Mouse (Mus musculus) CH12F3 (cell line): ENCODE measurements around the gene Trip10.

ENCODE experiments used
- in situ Hi-C: fragments of 300-500 bp; cut with MboI; formaldehyde crosslinking; loops from 2 replicates; pipeline ENCODE4 v1.14.3; 2020; ENCODE audit warnings: low sequenced_read_pairs

The Trip10 gene

DNA sequence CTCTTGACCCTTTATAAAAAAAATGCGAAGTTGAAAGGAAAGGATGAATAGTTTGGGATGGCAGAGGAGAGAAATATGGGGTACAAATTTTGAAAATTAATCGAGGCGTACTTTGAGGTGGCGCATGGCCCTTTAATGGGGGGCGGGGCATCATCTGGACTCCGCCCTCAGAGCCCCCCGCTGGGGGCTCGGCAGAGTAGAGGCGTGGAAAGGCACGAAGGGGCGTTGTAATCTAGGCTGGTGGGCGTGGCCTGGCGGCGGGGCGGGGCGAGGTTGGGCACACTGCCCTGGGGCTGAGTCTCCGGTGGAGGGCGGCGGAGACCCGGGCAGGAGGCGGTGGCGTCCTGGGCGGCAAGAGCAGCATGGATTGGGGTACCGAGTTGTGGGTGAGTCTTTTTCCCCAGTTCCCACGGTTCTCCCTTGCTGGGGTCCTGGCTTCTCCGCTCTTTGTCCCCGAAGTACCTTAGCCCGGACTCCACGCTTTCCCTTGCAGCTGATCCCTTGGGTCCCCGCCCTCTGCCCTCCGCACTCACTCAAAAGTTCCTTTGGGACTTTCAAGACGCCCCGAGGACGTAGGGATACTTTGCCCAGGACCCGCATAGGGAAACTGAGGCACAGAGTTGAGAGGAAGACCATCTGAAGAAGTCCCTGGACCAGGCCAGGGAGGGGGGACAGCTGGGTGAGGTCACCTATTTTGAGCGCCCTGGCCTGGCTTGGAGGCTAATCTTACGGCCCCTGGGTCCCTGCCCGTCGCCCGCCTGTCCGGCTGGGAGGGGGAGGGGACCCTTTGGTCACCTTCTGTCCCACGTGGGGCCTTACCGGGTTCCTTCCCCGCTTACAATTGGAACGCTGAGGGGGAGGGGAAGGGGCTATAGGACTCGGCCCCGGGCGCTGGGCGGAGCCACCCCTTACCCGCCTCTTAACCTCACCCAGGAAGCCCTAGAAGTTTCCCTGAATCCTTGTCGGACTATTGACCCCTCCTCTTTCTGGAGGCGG, at the start of gene Trip10:
Gene Trip10 (plus strand): TSS at position 270 of the 996 bp plus-strand sequence.
- in situ Hi-C loops: loop anchor here (10.0 kb wide), 1 partner anchor 85 kb away; no protein-coding TSS in a partner anchor

DNA sequence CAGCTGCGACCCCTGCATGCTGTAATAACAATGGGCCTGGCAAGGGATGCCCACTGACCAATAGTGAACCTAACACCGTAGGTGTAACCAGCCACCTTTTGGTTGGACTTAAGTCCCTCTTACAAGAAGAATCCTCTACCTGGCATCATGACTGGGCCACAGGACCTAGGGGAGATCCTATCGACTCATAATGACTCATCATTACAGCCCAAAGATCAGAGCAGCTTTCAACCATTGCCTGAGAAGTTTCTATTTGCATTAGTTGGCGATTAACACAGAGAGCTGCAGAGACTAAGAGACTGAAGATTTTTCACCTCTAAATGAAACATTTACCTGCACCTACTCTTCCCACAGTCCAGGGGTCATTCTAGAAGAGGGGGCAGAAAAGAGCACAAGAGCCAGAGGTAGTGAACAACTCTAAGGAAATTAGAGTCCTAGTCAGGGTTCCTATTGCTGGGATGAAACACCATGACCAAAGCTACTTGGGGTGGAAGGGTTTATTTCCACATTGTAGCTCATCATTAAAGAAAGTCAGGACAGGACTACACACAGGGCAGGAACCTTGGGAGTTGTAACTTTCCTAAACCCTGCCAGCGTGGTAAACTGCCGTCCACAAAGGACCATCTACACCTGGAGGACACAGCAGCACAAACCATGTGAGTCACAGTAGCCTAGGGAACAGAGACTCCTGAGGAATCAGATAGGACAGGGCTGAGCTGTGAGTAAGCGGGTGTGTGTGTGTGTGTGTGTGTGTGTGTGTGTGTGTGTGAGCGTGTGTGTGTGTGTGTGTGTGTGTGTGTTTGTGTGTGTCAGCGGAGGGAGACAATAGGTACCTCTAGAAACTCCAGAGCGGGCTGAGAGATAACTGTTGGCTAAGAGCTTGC, 47.2 kb upstream of the Trip10 start:
- in situ Hi-C loops: no loop called here

DNA sequence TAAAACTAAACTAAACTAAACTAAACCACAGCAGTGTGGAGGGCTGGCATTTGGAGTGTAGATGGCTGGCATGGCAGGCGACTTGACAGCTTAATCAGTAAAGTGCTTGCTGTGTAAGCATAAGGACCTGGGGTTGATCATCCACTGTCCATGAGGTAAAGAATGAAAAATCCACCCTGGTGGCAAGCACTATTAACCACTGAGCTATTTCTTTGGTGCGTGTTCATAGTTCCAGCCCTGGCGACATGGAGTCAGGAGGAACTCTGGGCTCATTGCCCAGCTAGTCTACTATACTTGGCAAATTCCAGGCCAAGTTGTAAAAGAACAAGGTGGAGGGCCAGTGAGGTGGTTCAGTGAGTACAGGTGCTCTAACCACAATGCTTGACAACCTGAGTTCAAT, 41.3 kb upstream of the Trip10 start:
- in situ Hi-C loops: no loop called here

DNA sequence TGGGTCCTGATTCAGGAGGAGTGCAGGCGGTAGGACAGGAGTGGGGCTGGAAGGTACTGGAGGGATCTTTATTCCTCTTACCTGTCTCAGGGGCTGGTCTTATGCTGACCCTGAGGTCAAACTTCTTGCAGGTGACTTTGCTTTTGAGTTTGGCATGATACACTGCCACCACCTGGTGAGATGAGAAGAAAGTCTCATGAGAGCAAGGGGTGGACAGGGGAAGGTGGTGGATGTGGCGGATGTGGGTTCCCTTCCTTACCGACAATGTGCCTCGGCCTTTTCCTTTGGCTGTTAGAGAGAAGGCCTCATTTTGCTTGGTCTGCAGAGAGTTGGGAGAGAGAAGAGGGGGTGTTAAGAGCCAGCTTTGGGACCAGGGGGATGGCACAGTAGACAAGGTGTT, 39.9 kb upstream of the Trip10 start:
- in situ Hi-C loops: no loop called here

DNA sequence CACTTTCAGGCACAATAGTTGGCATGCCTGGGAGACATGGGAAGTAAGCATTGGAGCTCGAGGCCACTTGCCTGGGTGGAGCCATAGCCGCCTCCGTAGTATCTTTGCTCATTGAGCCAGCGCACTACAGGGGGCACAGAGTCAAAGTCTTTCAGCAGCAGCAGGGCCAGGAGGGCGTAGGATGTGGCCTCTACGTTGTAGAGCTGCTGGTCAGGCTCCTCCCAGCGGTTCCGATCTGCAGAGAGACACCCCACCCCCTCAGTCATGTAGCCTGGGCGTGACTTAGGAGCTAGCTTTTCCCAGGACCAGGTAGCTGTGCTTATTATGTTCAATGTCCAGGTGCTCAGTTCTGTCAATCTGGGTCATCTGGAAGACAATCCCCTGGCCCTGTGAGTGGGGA, 37.8 kb upstream of the Trip10 start:
- in situ Hi-C loops: no loop called here

DNA sequence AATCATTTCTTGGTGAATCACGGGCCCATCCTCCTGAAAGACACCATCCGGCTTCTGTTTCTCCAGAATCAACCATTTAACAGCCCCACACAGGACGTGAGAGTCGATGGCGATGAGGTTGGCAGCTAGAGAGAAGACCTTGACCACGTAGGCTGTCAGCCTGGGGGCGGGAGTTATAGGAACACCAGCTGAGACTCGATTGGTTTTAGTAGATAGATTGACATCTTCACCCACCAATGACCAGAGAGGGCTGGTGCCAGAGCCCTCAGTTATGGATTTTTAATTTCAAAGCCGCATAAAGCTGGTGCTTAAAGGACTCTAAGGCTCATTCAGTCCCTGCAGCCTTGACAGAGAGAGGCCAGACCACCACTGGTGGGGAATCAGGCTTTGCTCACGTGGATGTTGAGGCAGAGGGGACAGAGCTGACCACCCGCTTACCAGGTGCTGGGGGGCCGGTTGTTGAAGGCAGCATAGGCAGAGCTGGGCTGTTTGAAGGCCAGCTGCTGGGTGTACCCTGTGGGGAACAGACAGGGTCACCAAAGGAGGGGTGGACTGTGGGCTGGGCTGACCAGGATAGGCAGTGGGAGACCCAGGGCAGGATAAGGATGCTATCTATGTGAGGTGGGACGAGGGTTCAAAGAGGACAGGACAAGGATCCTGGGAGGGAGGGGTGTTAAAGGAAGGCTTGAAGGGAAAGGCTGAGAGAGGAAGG, 34.4 kb upstream of the Trip10 start:
- in situ Hi-C loops: no loop called here

DNA sequence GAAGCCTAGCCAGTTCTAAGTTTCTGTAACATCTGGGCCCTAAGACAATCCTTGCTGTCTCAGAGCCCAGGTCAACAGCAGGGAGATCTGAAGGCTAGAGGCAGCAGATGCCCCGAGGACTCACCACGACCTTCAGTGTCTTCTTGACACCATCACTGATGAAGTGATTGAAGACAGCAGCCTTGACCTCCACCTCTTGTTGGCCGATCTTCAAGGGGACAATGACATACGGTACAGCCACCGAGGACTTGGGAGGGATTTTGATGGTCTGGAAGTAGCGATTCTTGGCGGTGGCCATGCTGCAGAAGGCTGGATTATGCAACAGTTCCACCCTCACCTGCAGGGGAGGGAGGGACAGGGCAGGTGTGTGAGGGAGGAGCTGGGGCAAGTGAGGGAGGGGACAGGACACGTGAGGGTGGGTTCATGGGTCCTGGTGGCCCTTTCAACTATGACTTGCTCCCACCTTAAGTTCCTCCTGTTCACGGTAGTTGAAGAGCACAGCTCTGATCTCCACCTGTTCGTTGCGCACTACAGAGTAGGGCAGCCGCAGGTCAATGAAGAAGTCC, 30.8 kb upstream of the Trip10 start:
- in situ Hi-C loops: no loop called here

DNA sequence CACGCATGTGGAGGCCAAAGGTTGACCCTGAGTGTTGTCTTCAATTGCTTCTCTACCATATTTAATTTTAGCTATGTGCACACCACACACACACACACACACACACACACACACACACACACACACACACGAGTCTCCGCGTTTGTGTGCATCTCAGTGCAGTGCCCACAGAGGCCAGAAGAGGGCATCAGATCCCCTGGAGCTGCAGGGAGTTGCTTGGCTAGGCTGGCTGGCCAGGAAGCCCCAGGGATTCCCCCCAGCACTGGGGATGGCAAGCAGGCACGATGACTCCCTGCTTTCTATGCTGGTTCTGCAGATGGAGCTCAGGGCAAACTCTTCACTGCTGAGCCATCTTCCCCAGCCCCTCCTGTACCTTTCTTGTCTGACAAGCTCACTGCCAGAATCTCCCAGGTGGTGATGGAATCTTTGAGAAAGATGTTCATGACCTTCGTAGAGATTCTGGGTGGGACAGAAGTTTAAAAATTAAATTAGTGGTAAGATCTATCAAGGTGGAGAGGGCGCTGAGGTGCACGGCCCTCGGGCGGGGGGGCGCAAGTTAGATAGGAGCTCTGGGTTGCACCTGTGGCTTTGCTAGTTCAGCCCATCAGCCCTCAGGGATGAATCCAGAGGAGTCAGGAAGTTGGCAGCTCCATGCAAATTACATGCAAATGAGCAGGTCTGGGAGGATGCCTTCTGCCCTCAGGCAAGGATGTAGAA, 29.9 kb upstream of the Trip10 start:
- in situ Hi-C loops: no loop called here

DNA sequence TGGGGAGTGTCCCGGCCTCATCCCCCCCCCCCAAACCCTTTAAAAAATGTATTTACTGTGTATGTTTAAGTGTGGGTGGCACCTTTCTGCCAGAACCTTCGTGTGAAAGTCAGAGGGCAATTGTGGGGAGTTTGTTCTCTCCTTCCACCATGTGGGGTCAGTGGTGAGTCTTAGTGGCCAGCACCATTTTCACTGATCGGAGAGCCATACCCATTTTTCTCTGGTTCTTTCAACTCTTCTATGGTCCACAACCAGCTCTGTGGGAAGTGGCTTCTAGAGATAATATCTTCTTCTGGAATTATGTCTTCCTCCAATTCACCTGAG, 29.4 kb upstream of the Trip10 start:
- in situ Hi-C loops: no loop called here

DNA sequence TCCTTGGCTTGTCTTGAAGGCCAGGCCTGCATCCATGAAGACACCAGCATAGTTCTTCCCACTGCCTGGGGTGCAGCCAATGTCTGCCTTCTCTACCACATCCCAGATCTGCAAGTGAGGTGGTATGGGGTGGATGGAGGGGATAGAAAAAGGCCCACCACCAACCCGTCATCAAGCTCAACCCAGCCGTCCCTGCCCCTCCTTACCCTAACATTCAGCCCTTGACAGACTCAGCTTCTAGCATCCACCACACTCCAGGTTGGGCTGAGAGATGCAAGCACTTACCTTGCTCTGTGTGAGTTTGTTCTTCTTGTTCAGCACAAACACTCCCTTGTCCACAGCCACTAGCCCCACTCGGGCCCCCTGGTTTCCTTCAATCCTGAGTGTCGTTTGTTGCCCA, 27.3 kb upstream of the Trip10 start:
- in situ Hi-C loops: no loop called here

DNA sequence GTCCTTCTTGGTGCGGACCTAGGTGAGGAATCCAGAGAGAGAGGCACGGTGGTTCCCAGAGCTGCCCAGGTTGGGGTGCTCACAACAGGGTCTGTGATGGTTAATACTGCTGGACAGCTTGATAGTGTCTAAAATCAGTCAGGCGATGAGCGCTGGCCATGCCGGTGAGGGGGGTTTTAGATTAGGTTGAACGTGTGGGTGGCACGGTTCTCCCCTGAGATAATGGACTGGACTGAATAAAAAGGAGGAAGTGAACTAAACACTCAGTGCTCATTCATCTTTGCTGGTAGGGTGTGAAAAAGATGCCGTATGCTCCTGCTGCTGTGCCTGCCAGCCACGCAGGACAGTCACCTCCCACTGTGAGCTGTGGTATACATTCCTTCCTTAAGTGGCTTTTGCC, 25.9 kb upstream of the Trip10 start:
- in situ Hi-C loops: no loop called here

DNA sequence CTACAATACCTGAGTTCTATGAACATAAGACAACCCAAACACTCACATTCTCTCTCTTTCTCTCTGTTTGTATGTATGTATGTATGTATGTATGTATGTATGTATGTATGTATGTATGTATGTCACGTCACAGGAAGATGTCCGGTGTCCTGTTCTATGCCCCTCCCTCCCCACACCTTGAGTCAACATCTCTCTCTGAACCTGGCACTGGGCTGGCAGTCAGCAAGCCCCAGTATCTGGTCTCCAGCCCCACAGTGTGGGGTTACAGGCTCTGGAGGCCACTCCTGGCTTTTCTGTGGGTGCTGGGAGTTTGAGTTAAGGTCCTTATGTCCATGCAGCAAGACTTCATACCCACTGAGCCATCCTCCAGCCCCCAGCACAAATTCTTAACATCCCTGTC, 21.8 kb upstream of the Trip10 start:
- in situ Hi-C loops: no loop called here

DNA sequence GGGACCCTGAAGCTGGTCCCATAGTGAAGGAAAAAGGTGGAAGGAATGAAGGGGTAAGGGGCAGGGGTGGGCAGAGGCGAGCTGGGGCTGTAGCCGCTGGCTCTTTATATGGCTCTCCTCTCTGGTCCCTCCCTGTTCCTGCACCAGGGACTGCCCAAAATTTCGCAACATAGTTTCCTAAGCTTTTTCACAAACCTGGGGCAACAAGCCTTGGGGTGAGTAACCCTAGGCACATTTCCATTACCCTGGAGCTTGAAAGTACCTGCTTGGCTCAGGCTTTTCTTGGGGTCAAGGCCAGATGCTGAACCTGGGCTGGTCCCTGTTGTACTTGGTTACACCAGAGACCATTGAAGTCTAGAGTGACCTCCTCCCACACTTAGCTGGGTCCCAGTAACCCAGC, 21.2 kb upstream of the Trip10 start, which contains the start of gene C3:
Gene C3 (minus strand): TSS at position 123 of the 400 bp plus-strand sequence.
- in situ Hi-C loops: no loop called here

DNA sequence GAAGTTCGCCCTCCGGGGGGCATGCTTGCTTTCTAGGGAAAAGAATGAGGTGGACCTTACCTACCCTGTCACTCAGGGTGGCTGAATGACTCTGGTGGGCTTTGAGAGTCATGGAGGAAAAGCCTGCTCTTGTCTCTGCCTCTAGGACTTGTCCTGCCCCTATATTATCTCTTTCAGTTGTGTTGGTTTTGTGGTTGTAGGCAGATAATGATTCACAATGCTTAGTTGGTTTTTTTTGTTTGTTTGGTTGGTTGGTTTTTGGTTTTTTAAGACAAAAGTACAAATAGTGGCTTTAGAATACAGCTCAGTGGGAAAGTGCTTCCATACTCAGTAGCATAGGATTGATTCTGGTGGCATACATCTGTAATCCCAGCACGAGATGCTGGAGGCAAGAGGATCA, 20.4 kb upstream of the Trip10 start:
- in situ Hi-C loops: no loop called here

DNA sequence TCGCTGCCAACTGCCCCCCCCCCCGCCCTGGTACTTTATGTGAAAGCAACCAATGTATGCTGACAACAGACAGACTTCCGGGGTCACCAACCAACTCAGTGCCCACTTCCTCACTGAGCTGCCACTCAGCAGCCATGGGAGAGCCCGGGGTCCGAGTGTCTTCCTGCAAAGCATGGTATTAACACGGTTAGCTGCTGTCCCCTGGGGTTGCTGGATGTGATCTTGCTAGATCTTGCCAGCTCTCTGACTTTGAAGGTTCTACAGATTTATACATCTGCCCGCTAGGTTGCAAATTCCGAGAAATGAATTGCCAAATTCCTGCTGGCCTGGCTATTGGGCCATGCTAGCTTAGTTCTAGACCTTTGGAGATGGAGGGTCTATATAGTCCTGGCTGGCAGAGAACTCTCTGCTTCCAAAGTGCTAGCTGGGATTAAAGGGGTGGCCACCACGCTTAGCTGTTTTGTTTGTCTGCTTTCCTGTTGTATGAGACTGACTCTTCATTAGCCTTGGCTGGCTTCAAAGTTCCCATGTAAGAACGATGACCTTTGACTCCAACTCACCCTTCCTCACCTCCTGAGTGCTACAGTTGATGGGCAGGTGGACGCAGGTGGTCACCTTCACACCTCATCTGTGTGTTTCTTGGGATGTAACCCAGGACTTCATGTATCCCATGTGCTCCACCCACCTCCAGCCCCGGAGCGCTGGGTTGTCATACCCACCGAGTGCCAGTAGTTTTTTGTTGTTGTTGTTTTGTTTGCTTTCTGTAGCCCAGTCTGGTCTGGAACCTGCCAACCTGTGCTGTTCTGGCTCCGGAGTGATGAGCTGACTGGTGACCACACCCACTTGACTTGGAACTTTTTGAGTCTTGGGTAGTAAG, 19.2 kb upstream of the Trip10 start:
- in situ Hi-C loops: no loop called here

DNA sequence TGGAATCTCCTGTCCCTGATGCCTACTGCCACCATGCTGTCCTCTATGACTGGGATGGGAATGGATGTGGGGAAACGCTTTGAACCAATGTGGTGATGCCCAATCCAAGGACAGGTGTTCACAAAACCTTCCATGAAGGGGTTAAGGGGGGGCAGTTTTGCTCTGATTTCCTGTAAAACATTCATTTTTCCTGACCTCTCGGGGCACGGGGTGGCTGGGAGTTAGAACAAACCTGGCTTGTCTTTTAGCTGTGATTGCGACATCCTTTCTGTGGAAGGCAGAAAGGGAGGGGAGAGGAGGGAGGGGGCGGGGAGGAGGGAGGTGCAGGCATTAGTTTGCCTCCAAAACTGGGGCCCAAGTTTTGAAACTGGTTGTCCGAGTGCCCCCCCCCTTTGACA, 18.5 kb upstream of the Trip10 start:
- in situ Hi-C loops: no loop called here

DNA sequence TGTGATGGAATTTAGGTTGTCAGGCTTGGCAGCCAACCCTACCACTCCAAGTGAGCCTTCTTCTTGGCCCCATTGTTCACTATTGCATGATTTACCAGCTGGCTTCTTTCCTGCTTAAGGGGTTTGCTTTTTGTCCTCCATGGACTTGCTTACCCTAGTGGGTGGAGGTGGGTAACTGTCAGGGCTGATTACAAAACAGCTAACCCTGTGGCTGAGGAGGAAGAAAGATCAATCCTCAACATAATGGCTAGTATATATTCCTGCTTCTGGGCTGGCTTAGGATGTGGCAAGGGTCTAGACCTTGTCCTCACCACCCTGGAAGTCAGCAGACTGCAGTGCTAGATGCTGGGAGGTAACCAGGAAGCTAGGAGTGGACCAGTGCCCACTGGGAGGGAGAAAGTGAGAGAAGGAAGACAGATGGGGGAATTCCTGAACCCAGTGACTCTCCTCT, 17.9 kb upstream of the Trip10 start:
- in situ Hi-C loops: no loop called here

DNA sequence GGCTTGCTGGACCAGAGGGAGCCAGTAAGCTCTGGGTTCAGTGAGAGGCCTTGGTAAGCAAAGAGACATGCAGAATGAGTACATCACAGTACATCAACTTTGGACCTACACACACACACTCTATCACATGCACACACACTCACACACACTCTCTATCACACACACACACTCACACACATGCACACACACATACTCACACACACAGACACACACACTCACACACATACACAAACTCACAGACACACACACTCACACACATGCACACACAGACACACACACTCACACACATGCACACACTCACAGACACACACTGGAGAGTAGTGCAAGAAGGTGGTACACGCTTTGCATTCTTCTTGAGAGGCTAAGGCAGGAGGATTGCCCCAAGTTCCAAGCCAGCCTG, 17.1 kb upstream of the Trip10 start:
- in situ Hi-C loops: no loop called here

DNA sequence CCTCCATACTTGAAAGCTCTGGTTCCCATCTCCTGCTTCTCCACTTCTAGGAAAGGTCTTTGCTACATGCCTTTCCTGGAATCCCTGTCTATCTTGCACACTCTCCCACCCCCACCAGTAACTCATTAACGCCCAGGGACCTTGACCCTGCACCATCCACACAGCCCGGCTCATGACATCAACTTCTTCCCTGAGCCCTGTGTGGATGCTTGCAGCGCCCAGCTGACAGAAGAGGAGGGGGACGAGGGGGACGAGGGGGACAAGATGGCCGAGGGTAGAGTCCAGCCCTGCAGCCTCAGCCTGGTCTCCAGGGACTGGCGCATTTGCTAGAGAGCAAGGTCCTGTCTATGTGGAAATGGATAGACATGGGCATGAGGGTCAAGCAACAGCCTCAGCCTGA, 16.2 kb upstream of the Trip10 start:
- in situ Hi-C loops: no loop called here
